Mouse (Mus musculus) gastrocnemius, postnatal 14 days (tissue): ENCODE measurements around the gene Brd2. TPM values are rescaled to one million over a fixed set of nuclear protein-coding genes. Genes with fewer than 3 reads are reported as not detected.
"Not testable (repeated sequence)": the region's sequence is repeated elsewhere in the genome, so short reads cannot be mapped to it uniquely, and the experiment has no call there.

Experiments used
- DNase-seq: peaks from one replicate; pipeline ENCODE4 v3.0.0; 2021; ENCODE audit warnings: mixed read lengths
- intact Hi-C: fragments of 180-260 bp; cut with DNase I; formaldehyde crosslinking; loops from one replicate; pipeline ENCODE4 v1.15.1; 2025; ENCODE audit warnings: low total_unique reads
- long read RNA-seq, 2 experiments: library from polyadenylated mRNA; stranded (forward); transcript quantifications; one replicate each; pipeline ENCODE4 v2.0.0; 2021
- total RNA-seq, 2 experiments: library from RNA; stranded (reverse); gene quantifications; 2 replicates each; pipeline ENCODE4 v1.2.3; 2021

The Brd2 gene
- total RNA-seq = 10 to 100 TPM; 75.2 to 75.5 TPM
- long read RNA-seq, experiment 1, partial matches to known transcripts = 5 of 29 reads
- long read RNA-seq, experiment 1, other reads (novel, unspliced or antisense) = 23 of 29 reads
- long read RNA-seq, experiment 2, partial matches to known transcripts = 2 of 40 reads
- long read RNA-seq, experiment 2, other reads (novel, unspliced or antisense) = 38 of 40 reads

DNA sequence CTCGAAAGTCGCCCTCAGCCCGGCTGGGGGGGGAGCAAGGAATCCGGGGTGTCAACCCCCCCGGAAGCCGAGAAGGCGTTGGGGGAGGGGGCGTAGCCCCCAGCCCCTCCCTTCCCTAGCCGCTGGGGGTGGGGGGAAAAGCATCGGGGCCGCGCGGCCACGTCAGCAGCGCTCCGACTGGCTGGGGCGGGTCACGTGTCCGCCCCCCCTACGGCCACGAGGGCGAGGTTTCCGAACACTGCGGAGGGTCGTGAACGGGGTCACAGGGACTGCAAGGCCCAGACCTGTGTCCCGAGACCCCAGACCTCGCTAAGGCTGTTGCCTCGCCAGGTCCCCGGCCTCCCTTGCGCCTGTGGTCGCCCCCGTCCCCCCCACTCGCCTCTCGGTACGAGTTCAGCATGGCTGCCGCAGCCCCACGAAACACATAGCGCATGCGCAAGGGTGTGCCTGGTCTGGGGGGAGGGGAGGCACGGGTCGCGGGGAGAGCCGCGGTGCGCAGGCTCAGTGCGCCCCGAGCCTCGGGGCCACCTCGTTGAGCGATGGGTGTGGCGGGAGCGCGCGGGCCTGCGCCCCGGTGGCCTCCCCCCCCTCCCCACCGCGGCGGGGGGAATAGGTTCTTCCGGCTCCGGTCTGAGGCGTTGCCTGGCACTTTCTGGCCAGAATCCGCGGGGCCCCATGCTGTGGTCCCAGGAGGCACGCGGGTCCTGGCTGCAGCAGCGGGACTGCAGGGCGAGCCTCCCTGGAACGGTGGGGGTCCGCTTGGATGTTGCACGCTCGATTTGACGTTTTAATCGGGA lies at the start of gene Brd2:
Brd2 (minus strand) TSS at position 447 of the 797 bp plus-strand sequence.
- peak; percentile 98 for DNase-seq
- intact Hi-C loops = no loop called here

DNA sequence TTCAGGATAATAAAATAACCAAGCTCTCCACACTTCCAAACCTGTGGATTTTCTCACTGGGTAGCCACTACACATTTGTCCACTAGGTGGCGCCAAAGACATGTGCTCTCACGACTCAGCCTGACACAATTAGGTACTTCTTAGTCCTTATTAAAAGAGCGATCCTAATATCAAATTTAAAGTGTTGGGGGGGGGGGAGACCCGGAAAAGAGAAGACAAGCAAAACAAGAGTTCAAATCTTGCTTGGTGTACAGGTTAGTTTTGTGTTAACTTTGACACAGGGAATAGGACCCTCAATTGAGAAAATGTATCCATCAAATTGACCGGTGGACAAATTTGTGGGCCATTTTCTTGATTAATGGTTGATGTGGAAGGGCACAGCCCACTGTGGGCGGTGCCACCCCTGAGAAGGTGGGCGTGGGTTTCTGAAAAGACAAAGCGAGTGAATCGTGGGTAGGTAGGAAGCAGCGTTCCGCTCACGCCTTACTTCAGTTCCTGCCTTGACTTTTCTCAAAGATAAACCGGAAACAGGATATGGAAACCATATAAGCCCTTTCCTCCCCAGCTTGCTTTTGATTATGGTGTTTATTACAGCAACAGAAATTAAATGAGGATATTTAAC lies 48.6 kb upstream of the Brd2 start:
- intact Hi-C loops = loop anchor here (5.0 kb wide), 1 partner anchor 66 kb away; the partner anchor contains the start of gene H2-Ob
- DNase-seq = peak; percentile 67

DNA sequence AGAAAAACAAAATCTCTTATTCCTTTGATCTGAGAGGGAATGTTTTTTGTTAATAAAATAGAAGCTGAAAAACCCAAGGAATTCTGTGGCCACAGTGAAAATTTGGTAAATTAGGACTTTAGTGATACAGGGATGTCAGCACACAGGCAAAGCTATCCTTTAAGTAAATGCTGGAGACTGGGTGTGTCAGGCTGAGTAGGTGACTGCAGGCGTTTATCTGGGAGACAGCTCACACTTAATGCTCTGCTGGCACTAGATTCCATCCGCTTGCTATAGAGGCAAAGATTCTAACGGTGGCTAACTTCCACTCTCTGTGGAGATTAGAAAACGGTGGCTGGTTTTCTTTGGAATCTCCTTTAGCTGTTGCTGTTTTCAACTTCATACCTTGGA lies 48.0 kb upstream of the Brd2 start:
- no peak for DNase-seq
- intact Hi-C loops = loop anchor here (5.0 kb wide), 1 partner anchor 67 kb away; the partner anchor contains the start of gene H2-Ob

DNA sequence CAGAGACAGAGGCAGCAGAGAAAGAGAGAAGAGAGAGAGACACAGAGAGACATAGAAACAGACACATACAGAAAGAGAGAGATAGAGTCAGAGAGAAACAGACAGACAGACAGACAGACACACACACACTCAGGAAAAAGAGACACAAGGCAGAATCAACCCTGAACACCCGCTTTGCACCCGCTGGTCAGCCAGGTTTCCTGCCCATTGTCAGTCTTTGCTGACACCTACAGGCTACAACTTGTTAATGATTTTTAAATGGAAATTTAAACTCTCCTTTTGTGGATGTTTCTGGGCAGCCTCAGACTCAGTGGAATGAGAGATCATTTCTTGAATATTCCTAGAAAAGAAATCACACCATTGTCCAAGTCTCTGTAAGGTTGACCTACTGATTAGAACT lies 46.8 kb upstream of the Brd2 start:
- DNase-seq = peak; percentile 49
- intact Hi-C loops = loop anchor here (5.0 kb wide), 3 partner anchors 37 to 92 kb away; no protein-coding TSS in a partner anchor

DNA sequence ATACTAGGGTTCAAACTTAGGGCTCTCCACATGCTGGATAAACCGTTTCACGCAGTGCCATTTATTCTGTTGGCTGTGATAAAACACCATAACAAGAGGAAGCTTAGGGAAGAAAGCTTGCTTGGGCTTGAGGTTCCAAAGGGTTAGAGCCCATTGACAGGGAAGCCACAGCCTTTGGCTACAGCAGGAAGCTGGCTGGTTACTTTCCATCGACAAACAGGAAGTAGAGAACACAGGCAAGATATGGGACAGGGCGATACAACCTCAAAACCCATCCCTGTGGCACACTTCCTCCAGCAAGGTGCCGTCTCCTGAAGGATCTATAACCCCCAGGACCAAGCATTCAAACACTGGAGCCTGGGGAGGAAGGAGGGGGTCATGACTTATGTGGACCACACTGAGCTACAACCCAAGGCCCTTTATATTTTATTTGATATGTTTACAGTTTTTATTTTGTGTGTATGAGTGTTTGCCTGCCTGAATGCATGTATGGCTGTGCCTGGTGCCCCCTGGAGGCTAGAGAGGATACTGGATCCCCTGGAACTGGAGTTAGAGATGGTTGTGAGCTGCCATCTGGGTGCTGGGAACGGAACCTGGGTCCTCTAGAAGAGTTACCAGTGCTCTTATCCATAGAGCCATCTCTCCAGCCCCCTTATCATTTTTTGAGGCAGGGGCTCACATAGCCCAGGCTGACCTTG lies 42.7 kb upstream of the Brd2 start:
- DNase-seq = no peak
- intact Hi-C loops = loop anchor here (5.0 kb wide), 3 partner anchors 33 to 88 kb away; no protein-coding TSS in a partner anchor

DNA sequence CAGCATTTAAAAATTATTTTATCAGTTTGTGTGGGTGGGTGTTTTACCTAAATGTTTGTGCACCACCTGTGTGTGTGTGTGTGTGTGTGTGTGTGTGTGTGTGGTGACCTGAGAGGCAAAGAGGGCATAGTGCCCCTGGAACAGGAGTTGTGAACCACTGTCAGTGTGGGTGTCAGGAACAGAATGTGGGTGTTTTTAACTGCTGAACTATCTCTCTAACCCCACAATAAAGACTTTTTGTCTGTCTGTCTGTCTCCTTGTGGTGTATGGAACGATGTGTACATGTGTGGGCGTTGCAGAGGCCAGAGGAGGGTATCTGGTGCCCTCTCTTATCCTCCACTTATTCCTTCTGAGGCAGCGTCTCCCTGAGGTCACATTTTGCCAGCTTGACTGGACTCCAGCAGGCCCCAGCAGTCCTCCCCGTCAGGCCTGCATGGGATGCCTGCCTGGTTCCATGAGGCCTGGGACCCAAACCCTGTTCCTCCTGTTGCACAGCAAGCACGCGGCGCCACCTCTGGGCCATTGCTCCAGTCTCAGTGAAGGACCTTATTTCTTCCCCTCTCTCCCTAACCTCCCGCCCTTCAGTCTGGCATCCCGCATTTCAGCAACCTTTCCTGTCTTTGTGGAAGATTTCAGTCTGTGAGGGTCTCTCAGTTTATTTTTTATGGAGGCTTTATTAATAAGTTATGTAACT lies 41.9 kb upstream of the Brd2 start:
- peak; percentile 28 for DNase-seq
- intact Hi-C loops = no loop called here

DNA sequence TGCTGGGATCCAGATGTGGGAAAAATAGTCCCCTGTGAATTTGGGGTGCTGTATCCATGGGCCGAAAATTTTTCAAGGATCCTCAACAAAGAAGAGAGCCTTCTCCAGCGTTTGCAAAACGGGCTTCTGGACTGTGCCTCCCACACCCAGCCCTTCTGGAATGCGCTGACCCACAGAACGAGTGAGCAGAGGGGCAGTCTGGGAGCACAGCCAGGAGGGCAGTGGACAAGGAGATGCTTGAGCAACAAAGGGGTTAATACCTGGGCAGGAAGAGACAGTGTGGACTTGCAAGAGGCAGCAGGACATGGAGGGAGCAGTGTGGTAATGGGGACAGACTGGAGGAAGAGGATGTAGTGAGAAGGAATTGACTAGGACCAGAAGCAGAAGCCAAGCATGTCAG lies 33.1 kb upstream of the Brd2 start:
- intact Hi-C loops = no loop called here
- DNase-seq = no peak

DNA sequence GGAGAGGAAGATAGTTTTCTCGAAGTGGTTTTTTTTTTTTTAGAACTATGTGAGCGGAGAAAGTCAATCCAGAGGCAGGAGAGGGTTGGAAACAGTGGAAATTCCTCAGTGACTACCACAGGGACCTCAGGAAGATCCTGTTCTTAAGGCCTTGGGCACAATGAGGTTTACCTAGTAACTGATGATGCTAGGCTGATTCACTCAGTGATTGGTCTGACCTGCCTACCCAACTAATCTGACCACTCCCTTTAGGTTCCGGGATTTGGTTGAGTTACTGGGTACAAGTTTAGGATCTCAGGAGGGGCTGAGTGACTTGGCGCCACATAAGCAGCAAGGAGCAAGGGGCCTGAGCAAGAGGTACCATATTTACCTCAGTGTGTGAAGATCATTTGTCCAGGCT lies 30.5 kb upstream of the Brd2 start, which contains the start of gene H2-DMb1:
H2-DMb1 (plus strand) TSS at position 150 of the 400 bp plus-strand sequence.
- no peak for DNase-seq
- intact Hi-C loops = no loop called here

DNA sequence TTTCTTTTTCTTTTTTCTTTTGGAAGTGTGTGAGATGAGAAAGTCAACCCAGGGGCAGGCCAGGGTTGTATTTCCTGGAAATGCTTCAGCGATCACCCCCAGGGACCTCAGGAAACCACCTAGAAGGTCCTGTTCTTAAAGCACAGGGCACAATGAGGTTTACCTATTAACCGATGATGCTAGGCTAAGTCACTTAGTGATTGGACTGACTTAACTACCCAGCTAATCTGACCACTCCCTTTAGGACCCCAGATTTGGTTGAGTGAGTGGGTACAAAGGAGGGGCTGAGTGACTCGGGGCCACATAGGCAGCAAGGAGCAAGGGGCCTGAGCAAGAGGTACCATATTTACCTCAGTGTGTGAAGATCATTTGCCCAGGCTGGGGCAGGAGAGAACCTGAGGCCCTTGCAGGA lies 22.5 kb upstream of the Brd2 start:
- intact Hi-C loops = no loop called here
- DNase-seq = no peak

DNA sequence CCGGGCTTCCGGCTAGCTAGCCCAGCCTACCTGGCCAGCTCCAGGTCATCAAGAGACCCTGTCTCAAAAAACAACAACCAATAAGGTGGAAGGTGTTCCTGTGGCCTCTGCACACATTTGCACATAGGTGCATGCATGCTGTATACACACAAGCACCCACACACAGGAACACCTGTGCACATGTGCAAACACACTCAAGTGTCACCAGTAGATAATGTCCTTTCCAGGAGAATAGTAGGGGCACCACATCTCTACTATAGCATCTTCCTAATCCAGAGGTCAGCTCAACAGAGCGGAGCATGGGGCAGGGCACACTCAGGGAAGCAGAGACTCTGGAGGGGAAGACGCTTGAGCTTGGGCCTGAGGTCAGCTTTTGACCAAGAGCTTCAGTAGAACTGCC lies 21.8 kb upstream of the Brd2 start:
- not testable (repeated sequence) for DNase-seq

DNA sequence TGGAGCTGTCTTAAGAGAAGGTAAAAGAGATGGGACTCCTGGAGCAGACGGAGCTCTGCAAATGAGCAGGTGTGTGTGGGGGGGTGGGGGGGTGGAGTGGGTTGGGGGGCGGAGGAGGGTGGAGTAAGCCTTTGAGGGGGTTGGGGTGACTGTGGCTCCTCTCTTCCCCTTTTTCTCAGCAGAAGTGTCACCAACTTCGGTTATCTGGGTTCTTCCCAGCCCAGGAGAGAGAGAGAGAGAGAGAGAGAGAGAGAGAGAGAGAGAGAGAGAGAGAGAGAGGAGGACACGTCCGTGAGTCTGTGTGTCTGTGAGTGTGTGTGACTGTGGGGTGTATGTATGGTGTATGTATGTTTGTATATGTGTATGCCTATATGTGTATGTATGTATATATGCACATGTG lies 21.0 kb upstream of the Brd2 start:
- DNase-seq = no peak
- intact Hi-C loops = no loop called here

More for the DNA sequence above, 21.8 kb upstream of the Brd2 start:
- intact Hi-C loops = not testable (repeated sequence)

DNA sequence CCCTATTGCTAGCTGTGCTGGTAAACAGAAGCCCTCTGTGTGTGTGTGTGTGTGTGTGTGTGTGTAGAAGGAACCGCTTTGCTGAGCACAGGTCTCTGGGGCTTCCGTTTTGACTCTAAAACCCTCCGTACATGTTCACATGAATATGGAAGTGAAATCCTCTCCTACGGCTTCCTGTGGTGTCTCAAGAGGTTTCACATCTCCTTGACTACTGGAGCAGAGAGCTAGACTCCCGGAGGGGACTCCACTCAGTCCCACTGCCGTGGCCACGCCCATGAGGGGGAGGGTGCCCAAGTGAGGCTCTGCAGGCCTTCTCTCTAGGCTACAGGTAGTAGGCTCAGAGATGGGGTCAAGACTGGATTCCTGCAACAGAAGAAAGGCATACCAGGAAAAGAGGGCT lies 20.6 kb upstream of the Brd2 start, which contains the start of gene H2-DMb2:
H2-DMb2 (plus strand) TSS at position 275 of the 400 bp plus-strand sequence.
- intact Hi-C loops = no loop called here
- peak; percentile 63 for DNase-seq

DNA sequence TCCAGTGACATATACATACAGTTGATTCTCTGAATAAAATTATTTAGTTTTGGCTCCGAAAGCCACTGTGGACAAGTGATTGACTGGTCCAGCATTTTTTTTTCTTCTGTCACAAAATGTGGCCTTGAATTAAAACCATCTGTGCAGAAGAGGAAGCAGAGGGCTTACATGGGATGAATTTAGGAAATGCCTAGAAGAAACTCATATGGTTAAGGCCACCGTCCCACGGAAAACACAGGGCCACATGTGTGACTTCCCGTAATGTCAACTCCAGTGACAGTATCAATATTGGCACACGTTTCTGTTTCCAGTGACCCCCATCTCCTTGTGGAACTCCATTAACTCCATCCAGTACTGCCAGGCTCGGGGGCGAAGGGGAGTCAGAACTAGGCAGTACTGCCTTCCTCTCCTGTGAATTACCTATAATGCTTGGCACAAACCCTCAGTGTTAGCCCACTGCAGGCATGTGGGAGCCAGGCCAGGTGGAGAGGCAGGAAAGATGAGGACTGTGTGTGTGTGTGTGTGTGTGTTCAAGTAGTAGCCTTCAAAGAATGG lies 20.1 kb upstream of the Brd2 start:
- no peak for DNase-seq
- intact Hi-C loops = no loop called here

DNA sequence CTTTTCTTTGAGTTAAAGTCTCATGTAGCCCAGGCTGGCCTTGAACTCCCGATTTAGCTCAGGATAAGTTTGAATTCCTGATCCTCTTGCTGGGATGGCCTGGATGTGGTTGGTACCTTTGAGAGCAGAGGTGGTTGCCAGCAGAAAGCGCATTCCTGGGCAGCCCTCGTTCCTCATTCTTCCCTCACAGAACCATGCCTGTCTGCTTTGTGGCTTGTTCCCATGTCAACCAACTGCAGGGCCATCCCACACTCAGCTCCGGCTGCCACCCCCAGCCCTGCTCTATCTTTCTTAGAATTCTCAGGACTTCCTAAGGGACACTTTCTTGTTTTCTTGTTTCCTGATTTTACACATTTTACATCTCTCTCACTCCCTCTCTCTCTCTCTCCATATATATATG lies 19.0 kb upstream of the Brd2 start:
- intact Hi-C loops = no loop called here
- DNase-seq = no peak

DNA sequence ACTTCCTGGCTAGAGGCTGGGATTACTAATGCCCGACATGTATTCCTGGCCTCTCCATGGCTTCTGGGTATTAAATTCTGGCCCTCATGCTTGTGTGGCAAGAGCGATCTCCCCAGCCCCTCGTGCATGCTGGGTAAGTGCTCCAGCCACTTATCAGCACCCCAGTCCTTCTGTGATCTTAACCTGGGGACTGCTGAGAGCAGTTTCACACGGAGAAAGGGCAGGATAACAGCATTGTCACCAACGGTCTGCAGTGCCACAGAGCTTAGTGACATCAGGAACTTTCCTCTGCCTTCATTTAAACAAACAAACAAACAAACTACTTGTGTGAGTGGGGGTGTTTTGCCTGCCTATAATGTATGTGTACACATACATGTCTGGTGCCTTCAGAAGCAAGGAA lies 17.8 kb upstream of the Brd2 start:
- intact Hi-C loops = no loop called here

DNA sequence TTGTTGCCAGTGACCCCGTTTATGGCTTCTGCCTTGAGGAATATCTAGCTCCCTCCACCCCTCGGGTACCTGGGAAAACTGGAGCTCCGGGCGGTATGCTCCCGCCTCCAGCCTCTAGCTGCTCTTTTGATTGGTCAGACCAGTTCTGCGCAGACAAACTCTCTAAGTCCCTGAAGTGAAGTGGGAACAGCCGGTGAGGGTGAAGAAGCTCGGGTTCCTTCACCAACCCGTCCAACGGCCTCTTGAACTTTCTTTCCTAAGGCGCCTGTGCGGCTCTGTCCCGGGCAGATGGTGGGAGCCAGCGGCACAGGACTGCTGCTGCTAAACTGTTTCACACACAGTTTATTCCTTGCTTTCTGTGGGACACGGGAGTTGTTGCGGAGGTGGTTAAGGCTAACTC lies 17.0 kb upstream of the Brd2 start:
- no peak for DNase-seq
- intact Hi-C loops = no loop called here

More for the DNA sequence above, 17.8 kb upstream of the Brd2 start:
- DNase-seq = no peak

DNA sequence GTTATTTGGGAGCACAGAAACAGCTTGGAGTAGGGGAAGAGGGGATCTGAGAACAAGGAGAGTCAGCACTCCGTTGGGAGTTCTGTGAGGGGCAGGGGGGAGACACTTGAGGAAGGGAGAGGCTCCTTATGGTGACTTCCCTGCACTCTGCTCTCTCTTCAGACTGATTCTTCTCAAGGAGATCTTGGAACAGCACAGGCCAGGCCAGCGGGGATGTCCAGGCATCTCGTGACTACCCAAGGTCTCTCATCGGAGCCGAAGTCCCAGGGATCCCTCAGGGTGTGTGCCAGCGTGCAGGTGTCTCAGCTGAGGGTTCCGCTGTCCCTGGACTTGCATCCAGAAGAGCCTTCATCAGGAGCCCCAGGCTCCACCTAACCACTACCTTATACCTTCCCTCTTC lies 16.2 kb upstream of the Brd2 start:
- intact Hi-C loops = no loop called here
- no peak for DNase-seq

DNA sequence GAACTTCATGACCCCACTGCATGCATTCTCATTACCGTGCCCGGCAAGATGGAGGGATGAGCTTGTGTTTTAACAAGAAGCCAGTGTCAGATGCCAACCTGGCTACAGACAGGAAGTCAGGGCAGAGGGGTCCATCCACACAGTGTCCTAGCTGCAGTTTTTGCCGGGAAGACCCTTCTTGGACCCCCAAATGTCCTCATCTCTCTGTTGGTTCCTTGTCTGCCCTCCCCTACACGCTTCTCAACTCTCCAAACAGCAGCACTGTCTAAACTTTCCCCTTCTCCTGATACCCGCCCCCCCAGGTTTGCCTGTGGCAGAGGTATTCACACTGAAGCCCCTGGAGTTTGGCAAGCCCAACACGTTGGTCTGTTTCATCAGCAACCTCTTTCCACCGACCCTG lies 15.2 kb upstream of the Brd2 start:
- DNase-seq = no peak
- intact Hi-C loops = no loop called here
